Mouse (Mus musculus): ENCODE results near the gene Sgip1.

DNA sequence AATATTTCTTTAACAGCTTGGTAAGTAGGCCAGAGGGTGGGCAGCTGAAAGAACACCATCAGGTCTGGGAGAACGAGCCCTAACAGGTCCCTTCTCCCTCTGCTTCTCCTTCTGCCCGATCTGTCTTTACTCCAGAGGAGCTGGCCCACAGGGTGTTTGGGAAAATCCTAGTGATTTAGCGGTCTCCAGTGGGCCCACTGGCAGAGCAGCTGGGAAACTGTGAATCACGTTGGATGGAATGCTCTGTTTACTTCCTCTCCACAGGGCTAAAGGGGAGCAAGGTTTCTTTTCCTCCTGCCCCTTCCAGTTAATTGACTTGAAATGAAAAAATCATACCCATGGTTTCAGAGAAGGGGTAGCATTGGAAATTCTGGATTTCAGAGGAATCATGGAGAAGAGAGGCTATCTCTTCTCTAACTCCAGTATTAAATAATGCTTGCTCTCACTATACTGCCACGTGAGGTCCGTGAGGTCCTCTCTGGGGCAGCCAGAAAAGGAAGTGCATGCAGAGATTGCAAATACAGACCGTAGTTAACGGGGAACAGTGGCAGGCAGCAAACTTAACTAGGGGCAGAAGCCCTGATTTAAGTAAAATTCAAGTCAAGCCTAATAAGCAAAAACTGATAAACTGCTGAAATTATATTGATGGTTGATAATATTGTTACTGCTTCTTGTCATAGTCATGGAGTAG lies 51.1 kb downstream of the Sgip1 start:
- TF ChIP-seq CTCF (IDR thresholded peaks at IDR 0.05; ENCODE audit: borderline replicate concordance, insufficient read depth, low read depth, low read length) = no peak
- TF ChIP-seq POLR2A (IDR thresholded peaks at IDR 0.05; ENCODE audit: borderline replicate concordance, insufficient read depth, low read length) = no peak
